Mouse (Mus musculus) MEL (cell line): ENCODE data around the gene Dus4l. TPM values are rescaled to one million over a fixed set of nuclear protein-coding genes. Genes with fewer than 3 reads are reported as not detected.
A peak's percentile ranks its signal among the peaks of the same experiment; 100 is the strongest.

ENCODE experiments used
- DNase-seq: peaks from one replicate; pipeline ENCODE4 v3.0.0; 2011; ENCODE audit warnings: low read depth, low spot score
- H3K27ac ChIP-seq: 2 replicates; pipeline ENCODE4 v1.5.1; 2012; ENCODE audit warnings: low read depth, mild to moderate bottlenecking, control low read depth, low read length, moderate library complexity; ENCODE audit not compliant: control insufficient read depth
- H3K27me3 ChIP-seq, 2 experiments: fragments of 150-350 bp in 1 of 2; sonication (generic) in 1 of 2; 2 replicates each; pipeline ENCODE4 v1.6.1; 2012; ENCODE audit warnings: low read length in 2 of 2, mild to moderate bottlenecking in 2 of 2, improper control_type of control experiment in 1 of 2, moderate library complexity in 1 of 2; ENCODE audit not compliant: insufficient read depth in 2 of 2, control insufficient read depth in 1 of 2
- H3K36me3 ChIP-seq, 2 experiments: 2 replicates each; pipeline ENCODE4 v1.6.1; 2012 to 2014; ENCODE audit warnings: low read length in 2 of 2, improper control_type of control experiment in 1 of 2, inconsistent platforms in 1 of 2, mild to moderate bottlenecking in 1 of 2; ENCODE audit not compliant: insufficient read depth in 2 of 2, control insufficient read depth in 1 of 2
- H3K4me1 ChIP-seq, 2 experiments: fragments of 150-350 bp in 1 of 2; sonication (generic) in 1 of 2; 2 replicates each; pipeline ENCODE4 v1.6.1; 2012; ENCODE audit warnings: low read length in 2 of 2, improper control_type of control experiment in 1 of 2, mild to moderate bottlenecking in 1 of 2; ENCODE audit not compliant: insufficient read depth in 2 of 2, control insufficient read depth in 1 of 2
- H3K4me3 ChIP-seq, 2 experiments: fragments of 150-350 bp in 1 of 2; sonication (generic) in 1 of 2; 2 replicates each; pipeline ENCODE4 v1.5.1; 2012; ENCODE audit warnings: low read depth in 2 of 2, low read length in 2 of 2, mild to moderate bottlenecking in 2 of 2, moderate library complexity in 2 of 2, control low read depth in 1 of 2, improper control_type of control experiment in 1 of 2; ENCODE audit not compliant: control insufficient read depth in 1 of 2, insufficient read depth in 1 of 2
- H3K79me2 ChIP-seq: 2 replicates; pipeline ENCODE4 v1.6.1; 2012; ENCODE audit warnings: mild to moderate bottlenecking, low read length, moderate library complexity; ENCODE audit not compliant: control insufficient read depth, poor library complexity, insufficient read depth
- H3K9ac ChIP-seq: 2 replicates; pipeline ENCODE4 v1.6.1; 2012; ENCODE audit warnings: low read depth, mild to moderate bottlenecking, control low read depth, low read length, moderate library complexity; ENCODE audit not compliant: control insufficient read depth, poor library complexity, severe bottlenecking
- H3K9me3 ChIP-seq: fragments of 150-350 bp; sonication (generic); replicated peaks from 2 replicates; pipeline ENCODE4 v1.6.1; 2012; ENCODE audit warnings: mild to moderate bottlenecking, low read length, improper control_type of control experiment, moderate library complexity; ENCODE audit not compliant: insufficient read depth
- CTCF ChIP-seq, 3 experiments: IDR thresholded peaks in 2 of 3; conservative IDR thresholded peaks in 1 of 3; 2 replicates each; pipeline ENCODE4 v1.5.1; 2011 to 2012; ENCODE audit warnings: low read length in 3 of 3, low read depth in 2 of 3, mild to moderate bottlenecking in 2 of 3, improper control_type of control experiment in 1 of 3, inconsistent platforms in 1 of 3, mixed read lengths in 1 of 3, moderate library complexity in 1 of 3; ENCODE audit not compliant: control insufficient read depth in 1 of 3, insufficient read depth in 1 of 3, poor library complexity in 1 of 3, severe bottlenecking in 1 of 3
- E2F4 ChIP-seq: IDR thresholded peaks from 2 replicates; pipeline ENCODE4 v1.6.1; 2011; ENCODE audit warnings: low read depth, low read length, improper control_type of control experiment, borderline replicate concordance
- ELF1 ChIP-seq: IDR thresholded peaks from 2 replicates; pipeline ENCODE4 v1.6.1; 2014; ENCODE audit warnings: low read depth, mild to moderate bottlenecking, inconsistent platforms, low read length, improper control_type of control experiment, moderate library complexity
- ETS1 ChIP-seq: IDR thresholded peaks from 2 replicates; pipeline ENCODE4 v1.6.1; 2012; ENCODE audit warnings: low read depth, mild to moderate bottlenecking, inconsistent platforms, low read length, improper control_type of control experiment, moderate library complexity
- GABPA ChIP-seq: IDR thresholded peaks from 2 replicates; pipeline ENCODE4 v1.6.1; 2012; ENCODE audit warnings: low read depth, mild to moderate bottlenecking, inconsistent platforms, low read length, improper control_type of control experiment, moderate library complexity
- GATA1 ChIP-seq: IDR thresholded peaks from 2 replicates; pipeline ENCODE4 v1.6.1; 2011; ENCODE audit warnings: low read depth, low read length, improper control_type of control experiment
- HCFC1 ChIP-seq: IDR thresholded peaks from 2 replicates; pipeline ENCODE4 v1.6.1; 2012; ENCODE audit warnings: low read depth, mild to moderate bottlenecking, inconsistent platforms, low read length, improper control_type of control experiment, moderate library complexity
- KAT2A ChIP-seq: conservative IDR thresholded peaks from 2 replicates; pipeline ENCODE4 v1.6.1; 2012; ENCODE audit warnings: low read depth, low read length, improper control_type of control experiment, inconsistent platforms
- MAX ChIP-seq: IDR thresholded peaks from 2 replicates; pipeline ENCODE4 v1.6.1; 2011; ENCODE audit warnings: low read length, improper control_type of control experiment
- MAZ ChIP-seq: IDR thresholded peaks from 2 replicates; pipeline ENCODE4 v1.6.1; 2012; ENCODE audit warnings: low read depth, mild to moderate bottlenecking, inconsistent platforms, low read length, improper control_type of control experiment
- MEF2A ChIP-seq: IDR thresholded peaks from 2 replicates; pipeline ENCODE4 v1.6.1; 2014; ENCODE audit warnings: low read depth, mild to moderate bottlenecking, inconsistent platforms, low read length, improper control_type of control experiment; ENCODE audit not compliant: poor library complexity, insufficient replicate concordance, severe bottlenecking; ENCODE audit errors: extremely low read depth
- MXI1 ChIP-seq: IDR thresholded peaks from 2 replicates; pipeline ENCODE4 v1.6.1; 2011; ENCODE audit warnings: mild to moderate bottlenecking, low read depth, low read length, improper control_type of control experiment
- MYC ChIP-seq: IDR thresholded peaks from 2 replicates; pipeline ENCODE4 v1.6.1; 2011; ENCODE audit warnings: low read depth, mild to moderate bottlenecking, low read length, improper control_type of control experiment, moderate library complexity
- NELFE ChIP-seq: IDR thresholded peaks from 2 replicates; pipeline ENCODE4 v1.6.1; 2011; ENCODE audit warnings: low read depth, low read length, improper control_type of control experiment
- NRF1 ChIP-seq: IDR thresholded peaks from 2 replicates; pipeline ENCODE4 v1.6.1; 2014; ENCODE audit warnings: low read depth, mild to moderate bottlenecking, inconsistent platforms, low read length, improper control_type of control experiment, moderate library complexity; ENCODE audit not compliant: poor library complexity, insufficient read depth, severe bottlenecking
- POLR2A ChIP-seq, 2 experiments: IDR thresholded peaks; 2 replicates each; pipeline ENCODE4 v1.6.1; 2011 to 2012; ENCODE audit warnings: low read length in 2 of 2, mild to moderate bottlenecking in 2 of 2, control low read depth in 1 of 2, improper control_type of control experiment in 1 of 2, low read depth in 1 of 2, moderate library complexity in 1 of 2; ENCODE audit not compliant: control insufficient read depth in 1 of 2, insufficient read depth in 1 of 2, poor library complexity in 1 of 2
- POLR2AphosphoS2 ChIP-seq: IDR thresholded peaks from 2 replicates; pipeline ENCODE4 v1.6.1; 2011; ENCODE audit warnings: low read length, improper control_type of control experiment
- POLR2AphosphoS5 ChIP-seq: IDR thresholded peaks from 2 replicates; pipeline ENCODE4 v1.6.1; 2012; ENCODE audit warnings: low read depth, borderline replicate concordance, mild to moderate bottlenecking, inconsistent platforms, low read length, moderate library complexity, mixed read lengths
- SIN3A ChIP-seq: IDR thresholded peaks from 2 replicates; pipeline ENCODE4 v1.6.1; 2012; ENCODE audit warnings: low read length, improper control_type of control experiment, inconsistent platforms
- TBP ChIP-seq: IDR thresholded peaks from 2 replicates; pipeline ENCODE4 v1.8.0; 2011; ENCODE audit warnings: low read depth, low read length, improper control_type of control experiment
- TCF12 ChIP-seq: IDR thresholded peaks from 2 replicates; pipeline ENCODE4 v1.6.1; 2014; ENCODE audit warnings: low read depth, mild to moderate bottlenecking, inconsistent platforms, low read length, improper control_type of control experiment, moderate library complexity
- UBTF ChIP-seq: IDR thresholded peaks from 2 replicates; pipeline ENCODE4 v1.6.1; 2012; ENCODE audit warnings: low read depth, mild to moderate bottlenecking, inconsistent platforms, low read length, improper control_type of control experiment, moderate library complexity, borderline replicate concordance; ENCODE audit not compliant: insufficient read depth
- ZC3H11A ChIP-seq: IDR thresholded peaks from 2 replicates; pipeline ENCODE4 v1.6.1; 2012; ENCODE audit warnings: low read depth, mild to moderate bottlenecking, inconsistent platforms, low read length, improper control_type of control experiment
- ZMIZ1 ChIP-seq: IDR thresholded peaks from 2 replicates; pipeline ENCODE4 v1.6.1; 2012; ENCODE audit warnings: low read depth, mild to moderate bottlenecking, inconsistent platforms, low read length, improper control_type of control experiment, moderate library complexity
- polyA plus RNA-seq, 2 experiments: library from polyadenylated mRNA; stranded (reverse) in 1 of 2; unstranded in 1 of 2; fragments of >175 nt in 1 of 2; fragments of >200 nt in 1 of 2; gene quantifications; 2 replicates each; pipeline versions ENCODE4 v1.2.1 to v1.2.4; 2012; ENCODE audit warnings: low replicate concordance in 2 of 2, low read depth in 1 of 2; ENCODE audit not compliant: insufficient read length in 2 of 2, insufficient read depth in 1 of 2, missing spikeins in 1 of 2
- total RNA-seq: library from RNA; depleted of rRNA; stranded (reverse); fragments of 300-350 nt; gene quantifications from 2 replicates; pipeline ENCODE4 v1.2.3, GENCODE M21; 2012; rRNA removed

Gene Dus4l
- total RNA-seq (9.6 and 11.9 TPM in 2 replicates), polyA plus RNA-seq (10 to 100 TPM in 1 of 2 experiments, not detected in 1; 12.1 TPM)

GRCm38 (mm10) chr12:31654197-31654964, at the start of gene Dus4l, which contains the start of gene Cog5:
TSS of gene Dus4l (minus strand) at chr12:31654826.
TSS of gene Cog5 (plus strand) at chr12:31654869.
- peak within 1 kb of the TSS; percentile 88 for H3K27ac ChIP-seq
- peaks cover 2 to 3% of the 10 kb centered on the region in 2 experiments; a peak in 3 of 4 replicates for H3K4me1 ChIP-seq
- H3K79me2 ChIP-seq = peaks cover 18% of the 10 kb centered on the region
- DNase-seq = peak; percentile 96
- peaks cover 0 to 12% of the 10 kb centered on the region in 2 experiments; a peak in 3 of 4 replicates for H3K36me3 ChIP-seq
- H3K4me3 ChIP-seq = peak within 1 kb of the TSS; percentile 85 to 98
- H3K9me3 ChIP-seq = no peaks in the 10 kb centered on the region
- TF ChIP-seq TBP = peak; percentile 63; the same call in 1 of the 2 replicates
- peak; percentile 86 for TF ChIP-seq POLR2AphosphoS2
- TF ChIP-seq MYC = peak; percentile 91
- peak; percentile 44; the same call in 1 of the 2 replicates for TF ChIP-seq NRF1
- peak; percentile 59; the same call in 1 of the 2 replicates for TF ChIP-seq KAT2A
- TF ChIP-seq UBTF = no peak
- peak; percentile 75; the same call in 1 of the 2 replicates for TF ChIP-seq ZMIZ1
- TF ChIP-seq MAZ = peak; percentile 71; the same call in 1 of the 2 replicates
- no peak for TF ChIP-seq MEF2A
- peak; percentile 92 for TF ChIP-seq HCFC1
- TF ChIP-seq POLR2AphosphoS5 = no peak
- peak; percentile 96; the same call in 1 of the 2 replicates for TF ChIP-seq SIN3A
- TF ChIP-seq CTCF (IDR thresholded peaks at IDR 0.05 in 2 of 3, conservative IDR thresholded peaks at IDR 0.05 in 1 of 3; ENCODE audit: control insufficient read depth in 1 of 3, insufficient read depth in 1 of 3, low read depth in 2 of 3, low read length in 3 of 3, poor library complexity in 1 of 3, severe bottlenecking in 1 of 3) = no peak
- TF ChIP-seq GABPA = 0 out of 2 replicates have a peak, but pooled peaks have one; percentile 25
- TF ChIP-seq E2F4 = no peak
- peak; percentile 56 for TF ChIP-seq ETS1
- peak; percentile 99 for TF ChIP-seq MXI1
- TF ChIP-seq GATA1 = no peak
- peak; percentile 91 for TF ChIP-seq NELFE
- peak; percentile 74 for TF ChIP-seq TCF12
- TF ChIP-seq POLR2A (IDR thresholded peaks at IDR 0.05; ENCODE audit: control insufficient read depth in 1 of 2, insufficient read depth in 1 of 2, low read depth in 1 of 2, low read length in 2 of 2, poor library complexity in 1 of 2) = peak; percentile 57 to 95
- peak; percentile 86; the same call in 1 of the 2 replicates for TF ChIP-seq MAX
- peak; percentile 85 for TF ChIP-seq ELF1
- TF ChIP-seq ZC3H11A = no peak
- no peaks in the 10 kb centered on the region for H3K27me3 ChIP-seq
- H3K9ac ChIP-seq = peak within 1 kb of the TSS; percentile 98
